Mouse (Mus musculus) liver, embryonic 14.5 days (tissue): ENCODE results near the gene Nrip1. TPM values are rescaled to one million over a fixed set of nuclear protein-coding genes. Genes with fewer than 3 reads are reported as not detected.

Source experiments
- ATAC-seq: fragments of 200-750 bp; cut with Nextera tagmentation; 2 replicates; pipeline ENCODE4 v1.8.0; 2017; ENCODE audit warnings: moderate number of reproducible peaks, mild to moderate bottlenecking, moderate library complexity; ENCODE audit not compliant: insufficient read depth
- DNase-seq, 3 experiments: peaks; one replicate each; pipeline ENCODE4 v3.0.0-alpha.2; 2012 to 2013; ENCODE audit warnings: low read depth in 3 of 3, low spot score in 3 of 3
- H3K27ac ChIP-seq: fragments of 300-500 bp; sonication (generic); 2 replicates; pipeline ENCODE4 v1.5.1; 2014; ENCODE audit warnings: moderate library complexity, mild to moderate bottlenecking, control low read depth, inconsistent platforms
- H3K27me3 ChIP-seq: fragments of 300-500 bp; sonication (generic); 2 replicates; pipeline ENCODE4 v1.6.1; 2014; ENCODE audit warnings: mild to moderate bottlenecking, low read length, moderate library complexity; ENCODE audit not compliant: control insufficient read depth, insufficient read depth
- H3K36me3 ChIP-seq: fragments of 300-500 bp; sonication (generic); replicated peaks from 2 replicates; pipeline ENCODE4 v1.6.1; 2014; ENCODE audit warnings: low read depth; ENCODE audit not compliant: control insufficient read depth, insufficient read depth
- H3K4me1 ChIP-seq, 2 experiments: fragments of 200-500 bp in 1 of 2; fragments of 300-500 bp in 1 of 2; sonication (generic) in 1 of 2; replicated peaks; 2 replicates each; pipeline ENCODE4 v1.6.1; 2012 to 2014; ENCODE audit warnings: antibody characterized with exemption in 1 of 2, inconsistent platforms in 1 of 2, low read length in 1 of 2; ENCODE audit not compliant: control insufficient read depth in 2 of 2, insufficient read depth in 2 of 2
- H3K4me2 ChIP-seq: fragments of 300-500 bp; sonication (generic); 2 replicates; pipeline ENCODE4 v1.6.1; 2014; ENCODE audit warnings: low read depth, mild to moderate bottlenecking, control low read depth, moderate library complexity
- H3K4me3 ChIP-seq, 2 experiments: fragments of 200-500 bp in 1 of 2; fragments of 300-500 bp in 1 of 2; sonication (generic) in 1 of 2; 2 replicates each; pipeline ENCODE4 v1.5.1; 2012 to 2014; ENCODE audit warnings: low read depth in 2 of 2, low read length in 2 of 2, mild to moderate bottlenecking in 2 of 2, control low read depth in 1 of 2, inconsistent platforms in 1 of 2, moderate library complexity in 1 of 2; ENCODE audit not compliant: insufficient read depth in 1 of 2
- H3K9ac ChIP-seq: fragments of 300-500 bp; sonication (generic); replicated peaks from 2 replicates; pipeline ENCODE4 v1.6.1; 2014; ENCODE audit warnings: mild to moderate bottlenecking, control low read depth, moderate library complexity
- H3K9me3 ChIP-seq: fragments of 300-500 bp; sonication (generic); 2 replicates; pipeline ENCODE4 v1.6.1; 2016; ENCODE audit warnings: low read length, mixed read lengths; ENCODE audit not compliant: control insufficient read depth
- CTCF ChIP-seq: IDR thresholded peaks from 2 replicates; pipeline ENCODE4 v1.5.1; 2016; ENCODE audit warnings: antibody characterized with exemption, low read depth, control low read depth
- EP300 ChIP-seq: IDR thresholded peaks from 2 replicates; pipeline ENCODE4 v1.6.1; 2016; ENCODE audit warnings: antibody characterized with exemption, low read depth
- WGBS: fragments of 180-500 bp; shearing (Covaris S2); extraction: QIAGEN DNeasy Blood & Tissue Kit; methylation state at CpG from one replicate; pipeline ENCODE4 v1.1.7; 2014; ENCODE audit not compliant: insufficient replicate concordance; 5-methylcytosine and 5-hydroxymethylcytosine counted together
- polyA plus RNA-seq, 2 experiments: library from polyadenylated mRNA; depleted of rRNA in 1 of 2; stranded (reverse) in 1 of 2; unstranded in 1 of 2; fragments of >200 nt; fragmentation: Nextera tagmentation in 1 of 2; extraction: Ambion mirVana in 1 of 2; gene quantifications; 2 replicates each; pipeline versions ENCODE4 v1.2.1 to v1.2.3; 2012 to 2014

The Nrip1 gene
- polyA plus RNA-seq, 2 experiments, result 3.5 to 11.7 TPM

- H3K4me3 ChIP-seq, result no peak overlapping the region
- H3K27me3 ChIP-seq, result no peaks in the 10 kb centered on the region
- no peaks in the 10 kb centered on the region for H3K9me3 ChIP-seq
- no peak overlapping the region for H3K9ac ChIP-seq
- ATAC-seq (no peak), DNase-seq (no peak)
- peaks cover 40% of the 10 kb centered on the region for H3K36me3 ChIP-seq
- 93% methylated on average over 14 of the region's 14 CpGs for WGBS
- H3K4me1 ChIP-seq, result peaks cover 15 to 19% of the 10 kb centered on the region in 2 experiments
- TF ChIP-seq CTCF (no peak), EP300 (no peak)
- H3K27ac ChIP-seq, result no peak overlapping the region
- no peak overlapping the region for H3K4me2 ChIP-seq
These were observed 78.3 kb downstream of the Nrip1 start for GRCm38 (mm10) chr16:76295322-76295721.

- WGBS, result 79% methylated on average over 15 of the region's 15 CpGs
- H3K9me3 ChIP-seq, result no peaks in the 10 kb centered on the region
- ATAC-seq, result no peak
- peaks cover 43% of the 10 kb centered on the region for H3K36me3 ChIP-seq
- H3K4me1 ChIP-seq, result peaks cover 15 to 19% of the 10 kb centered on the region in 2 experiments
- H3K27ac ChIP-seq, result peak overlapping the region; percentile 82
- TF ChIP-seq EP300 (no peak), CTCF (no peak)
- no peak overlapping the region for H3K4me3 ChIP-seq
- no peak for DNase-seq
- no peak overlapping the region for H3K9ac ChIP-seq
- peak overlapping the region; percentile 58 for H3K4me2 ChIP-seq
- no peaks in the 10 kb centered on the region for H3K27me3 ChIP-seq
These were observed 79.1 kb downstream of the Nrip1 start for GRCm38 (mm10) chr16:76294550-76294949.

- Histone ChIP-seq H3K27ac (peak overlapping the region; percentile 82), H3K4me3 (peak overlapping the region in 1 of 2 experiments; percentile 22; a peak in 2 of 4 replicates), H3K9me3 (no peaks in the 10 kb centered on the region), H3K27me3 (no peaks in the 10 kb centered on the region), H3K9ac (peak overlapping the region; percentile 51), H3K4me2 (peak overlapping the region; percentile 58), H3K36me3 (peaks cover 43% of the 10 kb centered on the region), H3K4me1 (peaks cover 15 to 19% of the 10 kb centered on the region in 2 experiments)
- TF ChIP-seq EP300 (peak; percentile 77), CTCF (peak; percentile 34; the same call in 1 of the 2 replicates)
- 69% methylated on average over 20 of the region's 20 CpGs for WGBS
- DNase-seq (peak; percentile 73 to 90 (median 85)), ATAC-seq (peak; percentile 90)
These were observed 79.7 kb downstream of the Nrip1 start for GRCm38 (mm10) chr16:76293765-76294463.

GRCm38 (mm10) chr16:76293176-76293575 lies 80.5 kb downstream of the Nrip1 start:
- H3K9me3 ChIP-seq, result no peaks in the 10 kb centered on the region
- no peak overlapping the region for H3K27ac ChIP-seq
- TF ChIP-seq CTCF (no peak), EP300 (no peak)
- H3K4me2 ChIP-seq, result peak overlapping the region; percentile 58
- H3K4me1 ChIP-seq, result peaks cover 15 to 19% of the 10 kb centered on the region in 2 experiments
- ATAC-seq, result no peak
- H3K9ac ChIP-seq, result no peak overlapping the region
- no peaks in the 10 kb centered on the region for H3K27me3 ChIP-seq
- DNase-seq, result no peak
- H3K4me3 ChIP-seq, result no peak overlapping the region
- peaks cover 43% of the 10 kb centered on the region for H3K36me3 ChIP-seq
- WGBS, result 89% methylated on average over 21 of the region's 21 CpGs

GRCm38 (mm10) chr16:76292656-76293055 lies 81.0 kb downstream of the Nrip1 start:
- Histone ChIP-seq H3K4me1 (peaks cover 15 to 19% of the 10 kb centered on the region in 2 experiments), H3K4me3 (no peak overlapping the region), H3K9ac (no peak overlapping the region), H3K27me3 (no peaks in the 10 kb centered on the region), H3K4me2 (no peak overlapping the region), H3K27ac (no peak overlapping the region), H3K9me3 (no peaks in the 10 kb centered on the region), H3K36me3 (peaks cover 43% of the 10 kb centered on the region)
- DNase-seq (no peak), ATAC-seq (no peak)
- TF ChIP-seq CTCF, result no peak
- TF ChIP-seq EP300, result no peak
- WGBS, result 92% methylated on average over 15 of the region's 15 CpGs
